Comparison of ENCODE assay signal across 22 mouse cellular contexts in genomic region chr5:8346329-8346728, GRCm38 (mm10). TPM values are rescaled to one million over a fixed set of nuclear protein-coding genes. Genes with fewer than 3 reads are reported as not detected.
DNase-seq lines count a peak whose midpoint lies in the region; ATAC-seq and TF ChIP-seq lines count a peak whose summit lies in the region.
"Had no signal": no experiment of that assay in that cellular context is flagged by ENCODE, and none has a peak within 500 bp of the region (broad histone marks: within the 10 kb centered on the region; RNA-seq: fewer than 3 reads in every experiment).

No protein-coding gene starts in this region.

- TF ChIP-seq RAD21 in MEL (IDR thresholded peaks at IDR 0.05; ENCODE audit: low read depth, low read length), result no peak

- TF ChIP-seq CTCF in MEL (IDR thresholded peaks at IDR 0.05 in 2 of 3, conservative IDR thresholded peaks at IDR 0.05 in 1 of 3; ENCODE audit: control insufficient read depth in 1 of 3, insufficient read depth in 1 of 3, low read depth in 2 of 3, low read length in 3 of 3, poor library complexity in 1 of 3, severe bottlenecking in 1 of 3), result no peak
- TF ChIP-seq CTCF in kidney, adult 2 months (conservative IDR thresholded peaks at IDR 0.05; ENCODE audit: insufficient read depth, insufficient read length, low read depth, low read length), result no peak

- H3K4me2 ChIP-seq in forebrain, embryonic 11.5 days (ENCODE audit: low read depth, low read length, severe bottlenecking), result no peak overlapping the region
- H3K4me2 ChIP-seq: embryonic facial prominence, embryonic 13.5 days; forebrain, embryonic 13.5 days; hindbrain, embryonic 13.5 days had no signal

- peaks cover 0 to 15% of the 10 kb centered on the region in 2 experiments; a peak in 2 of 4 replicates for H3K36me3 ChIP-seq in MEL (ENCODE audit: control insufficient read depth in 1 of 2, insufficient read depth in 2 of 2, low read length in 2 of 2)
- no peaks in the 10 kb centered on the region for H3K36me3 ChIP-seq in kidney, adult 2 months (ENCODE audit: control insufficient read depth, insufficient read depth, low read length)
- H3K36me3 ChIP-seq in forebrain, embryonic 11.5 days (ENCODE audit: control insufficient read depth, insufficient read depth, low read length), result no peaks in the 10 kb centered on the region
- H3K36me3 ChIP-seq: embryonic facial prominence, embryonic 13.5 days; heart, embryonic 10.5 days had no signal

- no peaks in the 10 kb centered on the region for H3K27me3 ChIP-seq in MEL (ENCODE audit: control insufficient read depth in 1 of 2, insufficient read depth in 2 of 2, low read length in 2 of 2)
- no peaks in the 10 kb centered on the region for H3K27me3 ChIP-seq in kidney, adult 2 months (replicated peaks; ENCODE audit: control insufficient read depth, insufficient read depth, low read length)
- no peaks in the 10 kb centered on the region for H3K27me3 ChIP-seq in forebrain, embryonic 11.5 days (ENCODE audit: control insufficient read depth, insufficient read depth, low read length)
- H3K27me3 ChIP-seq: embryonic facial prominence, embryonic 13.5 days; forebrain, embryonic 13.5 days; hindbrain, embryonic 13.5 days had no signal

- peaks cover 8 to 11% of the 10 kb centered on the region in 2 experiments for H3K4me1 ChIP-seq in MEL (ENCODE audit: control insufficient read depth in 1 of 2, insufficient read depth in 2 of 2, low read length in 2 of 2)
- no peaks in the 10 kb centered on the region for H3K4me1 ChIP-seq in kidney, adult 2 months (ENCODE audit: control insufficient read depth, insufficient read depth, low read length)
- no peaks in the 10 kb centered on the region for H3K4me1 ChIP-seq in forebrain, embryonic 11.5 days (replicated peaks; ENCODE audit: control insufficient read depth, insufficient read depth, low read length)
- H3K4me1 ChIP-seq: embryonic facial prominence, embryonic 13.5 days; forebrain, embryonic 13.5 days; heart, embryonic 10.5 days; hindbrain, embryonic 13.5 days had no signal

- peak; percentile 74 to 95 for TF ChIP-seq EP300 in MEL (IDR thresholded peaks at IDR 0.05; ENCODE audit: low read depth in 1 of 2, low read length in 2 of 2)

- DNase-seq in A20 (ENCODE audit: low read depth, low spot score), result peak; percentile 59
- peak; percentile 74 for DNase-seq in MEL (ENCODE audit: low read depth, low spot score)
- DNase-seq in kidney, adult 2 months, result no peak
- DNase-seq in forebrain, embryonic 11.5 days (ENCODE audit: low spot score), result no peak
- DNase-seq in frontal cortex, adult 2 months (ENCODE audit: extremely low spot score in 1 of 2, low spot score in 1 of 2), result no peak
- no peak for DNase-seq in cerebellum, adult 8-10 months
- DNase-seq: adrenal gland, postnatal 10 days; cerebellum, adult 9-10 months; cerebellum, postnatal 25 days; forebrain, postnatal 0 days; gastrocnemius, adult 2 months; gastrocnemius, postnatal 25 days; heart, adult 18-20 months; heart, postnatal 10 days; heart, postnatal 4 days had no signal

- no peak overlapping the region for H3K9ac ChIP-seq in MEL (ENCODE audit: control insufficient read depth, low read depth, low read length, poor library complexity, severe bottlenecking)
- H3K9ac ChIP-seq in forebrain, embryonic 11.5 days (ENCODE audit: low read length), result no peak overlapping the region
- H3K9ac ChIP-seq: embryonic facial prominence, embryonic 13.5 days; forebrain, embryonic 13.5 days; forebrain, postnatal 0 days; hindbrain, embryonic 13.5 days had no signal

- TF ChIP-seq POLR2A in MEL (IDR thresholded peaks at IDR 0.05; ENCODE audit: control insufficient read depth in 1 of 2, insufficient read depth in 1 of 2, low read depth in 1 of 2, low read length in 2 of 2, poor library complexity in 1 of 2), result no peak
- no peak for TF ChIP-seq POLR2A in kidney, adult 2 months (IDR thresholded peaks at IDR 0.05; ENCODE audit: low read depth, low read length)

- H3K4me3 ChIP-seq in MEL (ENCODE audit: control insufficient read depth in 1 of 2, insufficient read depth in 1 of 2, low read depth in 2 of 2, low read length in 2 of 2), result no peak overlapping the region
- H3K4me3 ChIP-seq in kidney, adult 2 months (ENCODE audit: insufficient read depth, low read depth, low read length), result no peak overlapping the region
- H3K4me3 ChIP-seq in forebrain, embryonic 11.5 days (ENCODE audit: low read depth, low read length), result no peak overlapping the region
- H3K4me3 ChIP-seq: embryonic facial prominence, embryonic 13.5 days; forebrain, embryonic 13.5 days; gastrocnemius, adult 2 months; heart, embryonic 10.5 days; hindbrain, embryonic 13.5 days had no signal

- H3K9me3 ChIP-seq in MEL (replicated peaks; ENCODE audit: insufficient read depth, low read length), result no peaks in the 10 kb centered on the region
- H3K9me3 ChIP-seq in forebrain, embryonic 11.5 days (ENCODE audit: control insufficient read depth, low read length), result no peaks in the 10 kb centered on the region
- H3K9me3 ChIP-seq: embryonic facial prominence, embryonic 13.5 days; forebrain, embryonic 13.5 days; heart, embryonic 10.5 days; hindbrain, embryonic 13.5 days had no signal

- ATAC-seq in common myeloid progenitor, adult 5-6 weeks (replicated peaks; ENCODE audit: low read depth, poor library complexity, severe bottlenecking), result peak; percentile 65
- ATAC-seq in megakaryocyte, adult 5-6 weeks (ENCODE audit: poor library complexity, severe bottlenecking), result peak; percentile 51
- ATAC-seq in forebrain, embryonic 11.5 days (replicated peaks; ENCODE audit: low FRiP score), result no peak
- ATAC-seq: forebrain, embryonic 13.5 days; forebrain, postnatal 0 days; hindbrain, postnatal 0 days had no signal

- H3K79me2 ChIP-seq in MEL (ENCODE audit: control insufficient read depth, insufficient read depth, low read length, poor library complexity), result no peaks in the 10 kb centered on the region

- H3K27ac ChIP-seq in MEL (ENCODE audit: control insufficient read depth, low read depth, low read length), result peak overlapping the region; percentile 50
- no peak overlapping the region for H3K27ac ChIP-seq in kidney, adult 2 months (ENCODE audit: insufficient read depth, low read depth, low read length)
- no peak overlapping the region for H3K27ac ChIP-seq in forebrain, embryonic 11.5 days (ENCODE audit: low read depth, low read length)
- H3K27ac ChIP-seq: embryonic facial prominence, embryonic 13.5 days; forebrain, embryonic 13.5 days; gastrocnemius, adult 2 months; heart, embryonic 10.5 days; hindbrain, embryonic 13.5 days; hindbrain, postnatal 0 days had no signal

TF ChIP-seq in MEL, 35 proteins besides CTCF, POLR2A, EP300 and RAD21:
- TF ChIP-seq TAL1 (IDR thresholded peaks at IDR 0.05; ENCODE audit: low read length) (peak; percentile 40), GATA1 (IDR thresholded peaks at IDR 0.05; ENCODE audit: low read depth, low read length) (peak; percentile 84), NRF1 (IDR thresholded peaks at IDR 0.05; ENCODE audit: insufficient read depth, low read depth, low read length, poor library complexity, severe bottlenecking) (no peak), MXI1 (IDR thresholded peaks at IDR 0.05; ENCODE audit: low read depth, low read length) (no peak), ZMIZ1 (IDR thresholded peaks at IDR 0.05; ENCODE audit: low read depth, low read length) (no peak), RCOR1 (IDR thresholded peaks at IDR 0.05; ENCODE audit: low read depth, low read length) (peak; percentile 77), HCFC1 (IDR thresholded peaks at IDR 0.05; ENCODE audit: low read depth, low read length) (no peak), TCF12 (IDR thresholded peaks at IDR 0.05; ENCODE audit: low read depth, low read length) (peak; percentile 74), UBTF (IDR thresholded peaks at IDR 0.05; ENCODE audit: borderline replicate concordance, insufficient read depth, low read depth, low read length) (no peak), ETS1 (IDR thresholded peaks at IDR 0.05; ENCODE audit: low read depth, low read length) (no peak), TBP (IDR thresholded peaks at IDR 0.05; ENCODE audit: low read depth, low read length) (no peak), ZKSCAN1 (IDR thresholded peaks at IDR 0.05; ENCODE audit: low read depth, low read length) (no peak), POLR2AphosphoS2 (IDR thresholded peaks at IDR 0.05; ENCODE audit: low read length) (no peak), E2F4 (IDR thresholded peaks at IDR 0.05; ENCODE audit: borderline replicate concordance, low read depth, low read length) (no peak)

RNA-seq across cellular contexts. Expression of gene Adam22, which starts 21.6 kb away (rescaled TPM):
- total RNA-seq in MEL (2012; rRNA removed), result 1.5 and 1.6 TPM in 2 replicates
- polyA plus RNA-seq in MEL (2012; ENCODE audit: insufficient read depth in 1 of 2, insufficient read length in 2 of 2, low read depth in 1 of 2, low replicate concordance in 2 of 2, missing spikeins in 1 of 2), result 1 to 10 TPM in 1 of 2 experiments, not detected in 1; 1.2 TPM
- 1.7 and 1.9 TPM in 2 replicates for total RNA-seq in common myeloid progenitor, adult 5-6 weeks (2017)
- 0.40 TPM in 1 of 2 replicates, not detected in the other for total RNA-seq in megakaryocyte, adult 5-6 weeks (2015)
- 0.04 and 0.18 TPM in 2 replicates for total RNA-seq in megakaryocyte, adult 5-6 weeks (2017)
- 1.3 and 1.5 TPM in 2 replicates for polyA plus RNA-seq in kidney, adult 2 months (2012; rRNA removed)
- 15.5 and 16.3 TPM in 2 replicates for polyA plus RNA-seq in forebrain, embryonic 11.5 days (2014; fragmentation: Nextera tagmentation; extraction: Ambion mirVana)
- 69.4 and 75.8 TPM in 2 replicates for polyA plus RNA-seq in frontal cortex, adult 2 months (2012; rRNA removed)

Comparison
In these comparisons a context has a peak if more than half of its experiments do, and no peak if none do; other contexts are left out.
1. DNase-seq: peak in A20 (single experiment) and MEL (single experiment); none in kidney, adult 2 months (single experiment), forebrain, embryonic 11.5 days (single experiment), frontal cortex, adult 2 months (0 of 2) and cerebellum, adult 8-10 months (single experiment).